ENCODE assay signal across 16 mouse cellular contexts in genomic region chr7:63861123-63861522, GRCm38 (mm10). TPM values are rescaled to one million over a fixed set of nuclear protein-coding genes. Genes with fewer than 3 reads are reported as not detected.
"Had no signal": no experiment of that assay in that cellular context is flagged by ENCODE, and none has a peak within 500 bp of the region (broad histone marks: within the 10 kb centered on the region; RNA-seq: fewer than 3 reads in every experiment).

No protein-coding gene starts in this region.

- H3K4me2 ChIP-seq: hindbrain, embryonic 14.5 days; limb, embryonic 15.5 days; liver, embryonic 12.5 days; lung, embryonic 14.5 days; midbrain, embryonic 15.5 days; neural tube, embryonic 12.5 days had no signal

- H3K27ac ChIP-seq: hindbrain, embryonic 14.5 days; limb, embryonic 15.5 days; liver, embryonic 12.5 days; midbrain, embryonic 10.5 days; midbrain, embryonic 15.5 days; neural tube, embryonic 12.5 days had no signal

- H3K36me3 ChIP-seq: limb, embryonic 15.5 days; liver, embryonic 12.5 days; midbrain, embryonic 10.5 days; midbrain, embryonic 15.5 days; neural tube, embryonic 12.5 days had no signal

- H3K9me3 ChIP-seq: limb, embryonic 15.5 days; liver, embryonic 12.5 days; midbrain, embryonic 10.5 days; midbrain, embryonic 15.5 days; neural tube, embryonic 12.5 days had no signal

- H3K9ac ChIP-seq: hindbrain, embryonic 14.5 days; limb, embryonic 15.5 days; liver, embryonic 12.5 days; lung, embryonic 14.5 days; midbrain, embryonic 15.5 days; neural tube, embryonic 12.5 days had no signal

- ATAC-seq: liver, embryonic 12.5 days; midbrain, embryonic 15.5 days had no signal

- H3K27me3 ChIP-seq: limb, embryonic 15.5 days; midbrain, embryonic 15.5 days had no signal

- H3K4me3 ChIP-seq: limb, embryonic 15.5 days; liver, embryonic 12.5 days; midbrain, embryonic 10.5 days; midbrain, embryonic 15.5 days; neural tube, embryonic 12.5 days had no signal

- DNase-seq: layer of hippocampus, adult 9-11 months; layer of hippocampus, postnatal 36 days; lung, embryonic 14.5 days; lung, postnatal 10 days; lung, postnatal 4 days; right cerebral cortex, postnatal 4 days; thymus, postnatal 4 days had no signal

RNA-seq across cellular contexts. Expression of gene E030018B13Rik, which starts 55.5 kb away (rescaled TPM):
- polyA plus RNA-seq: hindbrain, embryonic 14.5 days; limb, embryonic 11.5 days; limb, embryonic 15.5 days; liver, embryonic 12.5 days; liver, embryonic 16.5 days; midbrain, embryonic 10.5 days; stomach, embryonic 16.5 days had no signal
